Mouse (Mus musculus): Measurements from ENCODE around the gene Etnk1.
"Not testable (repeated sequence)": the region's sequence is repeated elsewhere in the genome, so short reads cannot be mapped to it uniquely, and the experiment has no call there.

Gene Etnk1

GRCm38 (mm10) chr6:143166452-143167357, at the start of gene Etnk1:
Gene Etnk1 (plus strand): TSS chr6:143167221.
- DNase-seq (ENCODE audit: low spot score), result peak; percentile 94

- DNase-seq (ENCODE audit: low spot score), result no peak
These were observed 47.7 kb upstream of the Etnk1 start for GRCm38 (mm10) chr6:143119325-143119724.

GRCm38 (mm10) chr6:143125721-143126120, 41.3 kb upstream of the Etnk1 start:
- no peak for DNase-seq (ENCODE audit: low spot score)

- DNase-seq (ENCODE audit: low spot score), result no peak
These were observed 37.6 kb upstream of the Etnk1 start for GRCm38 (mm10) chr6:143129466-143129865.

GRCm38 (mm10) chr6:143129952-143130351, 37.1 kb upstream of the Etnk1 start:
- DNase-seq (ENCODE audit: low spot score), result no peak

- DNase-seq (ENCODE audit: low spot score), result no peak
These were observed 36.6 kb upstream of the Etnk1 start for GRCm38 (mm10) chr6:143130411-143130810.

GRCm38 (mm10) chr6:143131895-143132652, 34.9 kb upstream of the Etnk1 start:
- no peak for DNase-seq (ENCODE audit: low spot score)

GRCm38 (mm10) chr6:143133150-143133549, 33.9 kb upstream of the Etnk1 start:
- DNase-seq (ENCODE audit: low spot score), result no peak

GRCm38 (mm10) chr6:143135097-143135496, 31.9 kb upstream of the Etnk1 start:
- no peak for DNase-seq (ENCODE audit: low spot score)

GRCm38 (mm10) chr6:143136688-143137087, 30.3 kb upstream of the Etnk1 start:
- no peak for DNase-seq (ENCODE audit: low spot score)

- no peak for DNase-seq (ENCODE audit: low spot score)
These were observed 29.7 kb upstream of the Etnk1 start for GRCm38 (mm10) chr6:143137341-143137740.

- no peak for DNase-seq (ENCODE audit: low spot score)
These were observed 27.6 kb upstream of the Etnk1 start for GRCm38 (mm10) chr6:143139417-143139816.

- DNase-seq (ENCODE audit: low spot score), result no peak
These were observed 26.1 kb upstream of the Etnk1 start for GRCm38 (mm10) chr6:143140884-143141283.

GRCm38 (mm10) chr6:143141624-143142592, 25.1 kb upstream of the Etnk1 start:
- not testable (repeated sequence) for DNase-seq (ENCODE audit: low spot score)

GRCm38 (mm10) chr6:143142861-143143260, 24.2 kb upstream of the Etnk1 start:
- DNase-seq (ENCODE audit: low spot score), result no peak

GRCm38 (mm10) chr6:143143321-143143720, 23.7 kb upstream of the Etnk1 start:
- no peak for DNase-seq (ENCODE audit: low spot score)

- no peak for DNase-seq (ENCODE audit: low spot score)
These were observed 23.2 kb upstream of the Etnk1 start for GRCm38 (mm10) chr6:143143775-143144273.

GRCm38 (mm10) chr6:143144556-143144955, 22.5 kb upstream of the Etnk1 start:
- DNase-seq (ENCODE audit: low spot score), result no peak

- no peak for DNase-seq (ENCODE audit: low spot score)
These were observed 22.0 kb upstream of the Etnk1 start for GRCm38 (mm10) chr6:143145051-143145450.

- DNase-seq (ENCODE audit: low spot score), result no peak
These were observed 20.3 kb upstream of the Etnk1 start for GRCm38 (mm10) chr6:143146756-143147155.

GRCm38 (mm10) chr6:143148868-143149267, 18.2 kb upstream of the Etnk1 start:
- DNase-seq (ENCODE audit: low spot score), result no peak
